ENCODE assay signal across 29 mouse cellular contexts in the genomic region with DNA sequence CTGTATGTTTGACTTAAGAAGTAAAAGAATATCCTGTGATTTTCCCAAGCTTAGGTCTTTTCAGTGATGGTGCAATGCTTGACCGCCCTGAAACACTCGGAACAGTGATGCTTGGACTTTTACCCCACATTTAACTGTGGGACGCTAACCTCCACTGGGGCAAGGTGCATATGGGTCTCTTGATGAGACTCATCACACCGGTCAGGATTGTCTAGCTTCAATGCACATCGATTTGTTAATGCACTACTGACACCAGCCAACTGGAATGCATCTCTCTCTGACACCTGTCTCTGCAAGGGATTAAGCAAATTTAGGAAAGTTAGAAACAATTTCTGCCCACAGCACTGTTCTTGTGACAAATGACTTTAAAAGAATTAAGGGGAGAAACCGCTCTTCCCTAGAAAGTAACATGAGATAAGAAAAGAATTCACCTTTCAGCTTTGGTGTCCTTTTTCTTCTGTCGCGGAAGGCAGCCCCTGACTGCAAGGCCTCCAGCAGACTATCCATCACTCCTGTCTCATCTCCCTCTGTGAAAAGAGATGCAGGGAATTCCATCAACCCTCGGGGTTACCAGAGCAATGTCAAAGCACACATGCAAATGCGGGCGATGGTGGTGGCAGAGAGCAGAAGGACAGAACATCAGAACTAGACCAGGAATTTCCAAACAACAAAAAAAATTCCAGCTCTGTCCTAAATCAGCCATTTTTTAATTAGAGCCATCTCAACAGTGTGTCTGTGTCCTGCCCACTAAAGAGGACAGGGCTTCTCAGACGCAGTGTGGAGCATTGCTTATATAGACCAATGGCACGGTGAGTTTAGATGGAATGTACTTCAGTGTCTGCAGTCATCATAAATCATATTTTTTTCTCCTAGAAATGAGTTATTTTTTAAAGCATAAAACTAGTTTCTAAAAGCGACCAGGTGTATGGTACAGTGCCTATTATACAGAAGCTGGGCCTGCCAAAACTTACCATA.
DNase-seq lines count a peak whose midpoint lies in the region; ATAC-seq lines count a peak whose summit lies in the region.
"Had no signal": no experiment of that assay in that cellular context is flagged by ENCODE, and none has a peak within 500 bp of the region (broad histone marks: within the 10 kb centered on the region; RNA-seq: fewer than 3 reads in every experiment).

No protein-coding gene starts in this region.

- no peak overlapping the region for H3K4me2 ChIP-seq in hindbrain, embryonic 11.5 days (replicated peaks; ENCODE audit: low read depth, low read length)
- no peak overlapping the region for H3K4me2 ChIP-seq in hindbrain, embryonic 14.5 days (replicated peaks)
- no peak overlapping the region for H3K4me2 ChIP-seq in kidney, embryonic 16.5 days (replicated peaks; ENCODE audit: low read depth, low read length)
- H3K4me2 ChIP-seq in hindbrain, embryonic 16.5 days (ENCODE audit: low read length) = no peak overlapping the region
- H3K4me2 ChIP-seq: embryonic facial prominence, embryonic 13.5 days; heart, embryonic 12.5 days; limb, embryonic 15.5 days; liver, embryonic 13.5 days; neural tube, embryonic 13.5 days had no signal

- no peak overlapping the region for H3K9ac ChIP-seq in hindbrain, embryonic 11.5 days (ENCODE audit: low read depth, low read length)
- no peak overlapping the region for H3K9ac ChIP-seq in hindbrain, embryonic 14.5 days
- H3K9ac ChIP-seq in kidney, embryonic 16.5 days (replicated peaks; ENCODE audit: low read length) = no peak overlapping the region
- H3K9ac ChIP-seq in hindbrain, embryonic 16.5 days (ENCODE audit: low read depth, low read length) = no peak overlapping the region
- H3K9ac ChIP-seq: embryonic facial prominence, embryonic 13.5 days; forebrain, postnatal 0 days; heart, embryonic 12.5 days; limb, embryonic 15.5 days; liver, embryonic 13.5 days; neural tube, embryonic 13.5 days had no signal

- H3K4me1 ChIP-seq in hindbrain, embryonic 11.5 days (replicated peaks; ENCODE audit: control insufficient read depth, insufficient read depth, low read length) = no peaks in the 10 kb centered on the region
- no peaks in the 10 kb centered on the region; the same call in 1 of the 2 replicates for H3K4me1 ChIP-seq in hindbrain, embryonic 14.5 days (replicated peaks; ENCODE audit: control insufficient read depth, insufficient read depth, low read length)
- no peaks in the 10 kb centered on the region for H3K4me1 ChIP-seq in kidney, embryonic 16.5 days (ENCODE audit: insufficient read depth, low read length)
- no peaks in the 10 kb centered on the region for H3K4me1 ChIP-seq in hindbrain, embryonic 16.5 days (ENCODE audit: control insufficient read depth, insufficient read depth, low read depth, low read length)
- H3K4me1 ChIP-seq: embryonic facial prominence, embryonic 13.5 days; forebrain, embryonic 10.5 days; heart, embryonic 12.5 days; limb, embryonic 15.5 days; liver, embryonic 13.5 days had no signal

- no peaks in the 10 kb centered on the region for H3K36me3 ChIP-seq in hindbrain, embryonic 11.5 days (ENCODE audit: control insufficient read depth, insufficient read depth, low read length)
- no peaks in the 10 kb centered on the region for H3K36me3 ChIP-seq in hindbrain, embryonic 14.5 days (replicated peaks; ENCODE audit: control insufficient read depth, insufficient read depth)
- H3K36me3 ChIP-seq in kidney, embryonic 16.5 days (ENCODE audit: insufficient read depth, low read length) = no peaks in the 10 kb centered on the region
- H3K36me3 ChIP-seq in hindbrain, embryonic 16.5 days (ENCODE audit: control insufficient read depth, insufficient read depth, low read length) = no peaks in the 10 kb centered on the region
- H3K36me3 ChIP-seq: embryonic facial prominence, embryonic 13.5 days; forebrain, embryonic 10.5 days; heart, embryonic 12.5 days; limb, embryonic 10.5 days; limb, embryonic 15.5 days; neural tube, embryonic 13.5 days had no signal

- no peaks in the 10 kb centered on the region for H3K27me3 ChIP-seq in hindbrain, embryonic 11.5 days (ENCODE audit: control insufficient read depth, insufficient read depth, low read length)
- no peaks in the 10 kb centered on the region for H3K27me3 ChIP-seq in hindbrain, embryonic 14.5 days (ENCODE audit: control insufficient read depth, insufficient read depth, low read length)
- H3K27me3 ChIP-seq in kidney, embryonic 16.5 days (ENCODE audit: insufficient read depth, low read length) = no peaks in the 10 kb centered on the region
- no peaks in the 10 kb centered on the region for H3K27me3 ChIP-seq in hindbrain, embryonic 16.5 days (replicated peaks; ENCODE audit: control insufficient read depth, insufficient read depth, low read length)
- H3K27me3 ChIP-seq: embryonic facial prominence, embryonic 13.5 days; heart, embryonic 12.5 days; limb, embryonic 15.5 days; liver, embryonic 13.5 days; megakaryocyte, embryonic 14.5 days; neural tube, embryonic 13.5 days had no signal

- DNase-seq in hindbrain, embryonic 11.5 days (ENCODE audit: low spot score) = no peak
- DNase-seq in hindbrain, embryonic 14.5 days (ENCODE audit: low spot score) = no peak
- no peak for DNase-seq in kidney, adult 11 months
- peak; percentile 55 for DNase-seq in embryo, embryonic 10.5 days (ENCODE audit: low spot score)
- no peak for DNase-seq in B cell, adult 2 months
- no peak for DNase-seq in left cerebral cortex, adult 18-20 months (ENCODE audit: low spot score in 2 of 2)
- DNase-seq: adrenal gland, postnatal 25 days; cerebellum, adult 11-12 months; cerebellum, adult 9-11 months; heart, adult 2 months; heart, postnatal 4 days; kidney, adult 18-20 months; liver, embryonic 13.5 days; lung, adult 18-20 months; lung, postnatal 4 days; midbrain, embryonic 14.5 days; thymus, postnatal 4 days had no signal

- WGBS in hindbrain, embryonic 11.5 days = 39% methylated on average over 14 of the region's 14 CpGs
- 45% methylated on average over 14 of the region's 14 CpGs for WGBS in hindbrain, embryonic 14.5 days
- WGBS in kidney, embryonic 16.5 days = 48% methylated on average over 14 of the region's 14 CpGs
- WGBS in hindbrain, embryonic 16.5 days = 53% methylated on average over 14 of the region's 14 CpGs

- no peak overlapping the region for H3K4me3 ChIP-seq in hindbrain, embryonic 11.5 days (ENCODE audit: low read depth, low read length)
- no peak overlapping the region for H3K4me3 ChIP-seq in hindbrain, embryonic 14.5 days (replicated peaks; ENCODE audit: low read length)
- no peak overlapping the region for H3K4me3 ChIP-seq in kidney, embryonic 16.5 days (ENCODE audit: low read length)
- no peak overlapping the region for H3K4me3 ChIP-seq in hindbrain, embryonic 16.5 days (ENCODE audit: low read length)
- H3K4me3 ChIP-seq: embryonic facial prominence, embryonic 13.5 days; forebrain, embryonic 10.5 days; heart, adult 2 months; heart, embryonic 12.5 days; limb, embryonic 10.5 days; limb, embryonic 15.5 days; liver, embryonic 13.5 days; megakaryocyte, embryonic 14.5 days; neural tube, embryonic 13.5 days had no signal

- no peaks in the 10 kb centered on the region for H3K9me3 ChIP-seq in hindbrain, embryonic 11.5 days (ENCODE audit: control insufficient read depth, low read length)
- H3K9me3 ChIP-seq in hindbrain, embryonic 14.5 days (ENCODE audit: control insufficient read depth, low read length) = no peaks in the 10 kb centered on the region
- H3K9me3 ChIP-seq in kidney, embryonic 16.5 days (ENCODE audit: low read length) = no peaks in the 10 kb centered on the region
- H3K9me3 ChIP-seq in hindbrain, embryonic 16.5 days (ENCODE audit: control insufficient read depth, low read length) = no peaks in the 10 kb centered on the region
- H3K9me3 ChIP-seq: embryonic facial prominence, embryonic 13.5 days; forebrain, embryonic 10.5 days; heart, embryonic 12.5 days; limb, embryonic 10.5 days; limb, embryonic 15.5 days; liver, embryonic 13.5 days; megakaryocyte, embryonic 14.5 days; neural tube, embryonic 13.5 days had no signal

- H3K27ac ChIP-seq in hindbrain, embryonic 11.5 days (ENCODE audit: low read depth, low read length) = no peak overlapping the region
- H3K27ac ChIP-seq in hindbrain, embryonic 14.5 days = no peak overlapping the region
- H3K27ac ChIP-seq in kidney, embryonic 16.5 days (ENCODE audit: low read length) = no peak overlapping the region
- no peak overlapping the region for H3K27ac ChIP-seq in hindbrain, embryonic 16.5 days (ENCODE audit: low read depth, low read length)
- H3K27ac ChIP-seq: embryonic facial prominence, embryonic 13.5 days; forebrain, embryonic 10.5 days; heart, adult 2 months; limb, embryonic 10.5 days; limb, embryonic 15.5 days; liver, embryonic 13.5 days; neural tube, embryonic 13.5 days had no signal

- ATAC-seq in hindbrain, embryonic 11.5 days (ENCODE audit: low FRiP score) = peak; percentile 68; the same call in 1 of the 2 replicates
- no peak for ATAC-seq in hindbrain, embryonic 14.5 days (ENCODE audit: low FRiP score)
- ATAC-seq in kidney, embryonic 16.5 days (ENCODE audit: low FRiP score, low TSS enrichment) = peak; percentile 77; the same call in 1 of the 2 replicates
- 0 out of 2 replicates have a peak, but pooled peaks have one; percentile 30 for ATAC-seq in hindbrain, embryonic 16.5 days
- ATAC-seq: inflammation-experienced regulatory T-cells, adult 6 months; lung, postnatal 0 days had no signal
